In genomic region chr6:51529457-51529856, GRCm38 (mm10) we compare ENCODE assay signal across 16 mouse cellular contexts. TPM values are rescaled to one million over a fixed set of nuclear protein-coding genes. Genes with fewer than 3 reads are reported as not detected.
DNase-seq lines count a peak whose midpoint lies in the region; ATAC-seq lines count a peak whose summit lies in the region.
"Had no signal": no experiment of that assay in that cellular context is flagged by ENCODE, and none has a peak within 500 bp of the region (broad histone marks: within the 10 kb centered on the region; RNA-seq: fewer than 3 reads in every experiment).

No protein-coding gene starts in this region.

- 27% methylated on average over 7 of the region's 7 CpGs for WGBS in hindbrain, embryonic 12.5 days
- 18% methylated on average over 7 of the region's 7 CpGs for WGBS in midbrain, embryonic 15.5 days

- no peaks in the 10 kb centered on the region for H3K27me3 ChIP-seq in hindbrain, embryonic 12.5 days
- H3K27me3 ChIP-seq in midbrain, embryonic 15.5 days (replicated peaks) = no peaks in the 10 kb centered on the region
- H3K27me3 ChIP-seq: heart, embryonic 15.5 days; limb, embryonic 15.5 days had no signal

- peak; percentile 42 for DNase-seq in embryo, embryonic 10 days (ENCODE audit: low spot score)
- DNase-seq in embryo, embryonic 9.5 days (ENCODE audit: extremely low spot score) = no peak
- peak; percentile 49 for DNase-seq in R1 (ENCODE audit: low read depth, low spot score)
- no peak for DNase-seq in adrenal gland, adult (ENCODE audit: inconsistent age in 2 of 2, low spot score in 1 of 2)
- no peak for DNase-seq in cerebellum, postnatal 4 days (ENCODE audit: low spot score in 2 of 2)
- DNase-seq: cerebellum, adult 11 months; heart, adult 11 months; lung, embryonic 14.5 days; right cerebral cortex, postnatal 25 days; thymus, adult 18-20 months had no signal

- H3K9ac ChIP-seq in hindbrain, embryonic 12.5 days = no peak overlapping the region
- H3K9ac ChIP-seq in midbrain, embryonic 15.5 days = no peak overlapping the region
- H3K9ac ChIP-seq: heart, embryonic 15.5 days; limb, embryonic 15.5 days; lung, embryonic 14.5 days had no signal

- H3K9me3 ChIP-seq in hindbrain, embryonic 12.5 days (replicated peaks) = no peaks in the 10 kb centered on the region; the same call in 1 of the 2 replicates
- no peaks in the 10 kb centered on the region; the same call in 1 of the 2 replicates for H3K9me3 ChIP-seq in midbrain, embryonic 15.5 days
- H3K9me3 ChIP-seq: heart, embryonic 15.5 days; limb, embryonic 15.5 days had no signal

- H3K27ac ChIP-seq in hindbrain, embryonic 12.5 days = peak overlapping the region; percentile 60
- H3K27ac ChIP-seq in midbrain, embryonic 15.5 days = peak overlapping the region; percentile 13; the same call in 1 of the 2 replicates
- H3K27ac ChIP-seq: heart, embryonic 15.5 days; layer of hippocampus, adult 2 months; limb, embryonic 15.5 days had no signal

- H3K4me2 ChIP-seq in hindbrain, embryonic 12.5 days (replicated peaks) = no peak overlapping the region
- no peak overlapping the region for H3K4me2 ChIP-seq in midbrain, embryonic 15.5 days
- H3K4me2 ChIP-seq: heart, embryonic 15.5 days; limb, embryonic 15.5 days; lung, embryonic 14.5 days had no signal

- H3K4me1 ChIP-seq in hindbrain, embryonic 12.5 days = peaks cover 19% of the 10 kb centered on the region
- H3K4me1 ChIP-seq in midbrain, embryonic 15.5 days = peaks cover 26% of the 10 kb centered on the region

- H3K4me3 ChIP-seq in hindbrain, embryonic 12.5 days = no peak overlapping the region
- no peak overlapping the region for H3K4me3 ChIP-seq in midbrain, embryonic 15.5 days
- H3K4me3 ChIP-seq: heart, embryonic 15.5 days; layer of hippocampus, adult 2 months; limb, embryonic 15.5 days had no signal

- ATAC-seq in hindbrain, embryonic 12.5 days (ENCODE audit: low FRiP score) = 0 out of 2 replicates have a peak, but pooled peaks have one; percentile 33
- ATAC-seq in midbrain, embryonic 15.5 days (replicated peaks) = no peak
- no peak for ATAC-seq in megakaryocyte-erythroid progenitor cell, adult 5-6 weeks (replicated peaks; ENCODE audit: low FRiP score, low TSS enrichment, poor library complexity, severe bottlenecking)

- H3K36me3 ChIP-seq in hindbrain, embryonic 12.5 days = no peaks in the 10 kb centered on the region
- H3K36me3 ChIP-seq in midbrain, embryonic 15.5 days (replicated peaks) = no peaks in the 10 kb centered on the region
- H3K36me3 ChIP-seq: heart, embryonic 15.5 days; limb, embryonic 15.5 days had no signal

RNA-seq across cellular contexts. Expression of gene Snx10, which starts 5.8 kb away (rescaled TPM):
- polyA plus RNA-seq in hindbrain, embryonic 12.5 days (2016; fragmentation: Nextera tagmentation; extraction: Ambion mirVana) = 39.7 and 43.1 TPM in 2 replicates
- 50.4 and 52.8 TPM in 2 replicates for polyA plus RNA-seq in midbrain, embryonic 15.5 days (2015; fragmentation: Nextera tagmentation; extraction: Ambion mirVana)
- total RNA-seq in megakaryocyte-erythroid progenitor cell, adult 5-6 weeks (2014; fragmentation: Nextera tagmentation) = 17.0 and 36.2 TPM in 2 replicates
- total RNA-seq in megakaryocyte-erythroid progenitor cell, adult 5-6 weeks (2017) = 16.2 and 55.9 TPM in 2 replicates

RNA-seq across cellular contexts. Expression of gene Cbx3, which starts 59.3 kb away (rescaled TPM):
- 559 and 584 TPM in 2 replicates for polyA plus RNA-seq in hindbrain, embryonic 12.5 days (2016; fragmentation: Nextera tagmentation; extraction: Ambion mirVana)
- polyA plus RNA-seq in midbrain, embryonic 15.5 days (2015; fragmentation: Nextera tagmentation; extraction: Ambion mirVana) = 365 and 388 TPM in 2 replicates
- 292 and 301 TPM in 2 replicates for total RNA-seq in megakaryocyte-erythroid progenitor cell, adult 5-6 weeks (2014; fragmentation: Nextera tagmentation)
- 423 and 530 TPM in 2 replicates for total RNA-seq in megakaryocyte-erythroid progenitor cell, adult 5-6 weeks (2017)

RNA-seq across cellular contexts. Expression of gene Hnrnpa2b1, which starts 59.8 kb away (rescaled TPM):
- 2,304 and 2,598 TPM in 2 replicates for polyA plus RNA-seq in hindbrain, embryonic 12.5 days (2016; fragmentation: Nextera tagmentation; extraction: Ambion mirVana)
- 1,331 and 1,465 TPM in 2 replicates for polyA plus RNA-seq in midbrain, embryonic 15.5 days (2015; fragmentation: Nextera tagmentation; extraction: Ambion mirVana)
- 1,156 and 1,577 TPM in 2 replicates for total RNA-seq in megakaryocyte-erythroid progenitor cell, adult 5-6 weeks (2014; fragmentation: Nextera tagmentation)
- 1,688 and 2,170 TPM in 2 replicates for total RNA-seq in megakaryocyte-erythroid progenitor cell, adult 5-6 weeks (2017)

Comparison
In these comparisons a context has a peak if more than half of its experiments do, and no peak if none do; other contexts are left out.
1. DNase-seq: peak in embryo, embryonic 10 days (single experiment) and R1 (single experiment); none in embryo, embryonic 9.5 days (single experiment), adrenal gland, adult (0 of 2) and cerebellum, postnatal 4 days (0 of 2).